Mouse (Mus musculus) stomach, adult 2 months (tissue): ENCODE data around the gene Stx2. TPM values are rescaled to one million over a fixed set of nuclear protein-coding genes. Genes with fewer than 3 reads are reported as not detected.

Experiments used
- polyA plus RNA-seq: library from polyadenylated mRNA; depleted of rRNA; stranded (reverse); fragments of >200 nt; gene quantifications from 2 replicates; pipeline ENCODE4 v1.2.3, GENCODE M21; 2012; rRNA removed

Stx2 gene
- polyA plus RNA-seq = 7.1 and 7.3 TPM in 2 replicates

DNA sequence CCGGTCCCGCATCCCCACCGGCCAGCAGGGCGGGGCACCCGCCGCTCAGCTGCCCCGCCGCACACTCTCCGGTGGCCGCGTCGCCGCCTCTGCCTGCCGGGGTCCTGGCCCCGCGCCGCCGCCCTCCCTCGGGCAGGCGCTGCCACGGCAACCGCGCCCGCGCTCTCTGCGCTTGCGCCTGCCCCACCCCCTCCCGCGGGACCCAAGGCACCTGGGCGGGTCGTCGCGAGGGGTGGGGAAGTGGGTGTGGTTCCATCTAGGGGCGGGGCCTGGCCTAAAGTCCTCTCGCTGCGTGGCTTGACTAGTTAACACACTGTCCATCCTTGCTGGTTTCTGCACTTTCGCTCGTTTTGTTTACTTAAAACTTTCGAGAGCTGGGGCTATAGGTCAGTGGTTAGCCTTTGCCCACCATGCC, at the start of gene Stx2:
Stx2 (minus strand) TSS at position 163 of the 415 bp plus-strand sequence.

GRCm38 (mm10) chr5:129019497-129020299, 11.3 kb upstream of the Stx2 start, which contains the start of gene Ran:
Ran (plus strand) TSS chr5:129020069.

DNA sequence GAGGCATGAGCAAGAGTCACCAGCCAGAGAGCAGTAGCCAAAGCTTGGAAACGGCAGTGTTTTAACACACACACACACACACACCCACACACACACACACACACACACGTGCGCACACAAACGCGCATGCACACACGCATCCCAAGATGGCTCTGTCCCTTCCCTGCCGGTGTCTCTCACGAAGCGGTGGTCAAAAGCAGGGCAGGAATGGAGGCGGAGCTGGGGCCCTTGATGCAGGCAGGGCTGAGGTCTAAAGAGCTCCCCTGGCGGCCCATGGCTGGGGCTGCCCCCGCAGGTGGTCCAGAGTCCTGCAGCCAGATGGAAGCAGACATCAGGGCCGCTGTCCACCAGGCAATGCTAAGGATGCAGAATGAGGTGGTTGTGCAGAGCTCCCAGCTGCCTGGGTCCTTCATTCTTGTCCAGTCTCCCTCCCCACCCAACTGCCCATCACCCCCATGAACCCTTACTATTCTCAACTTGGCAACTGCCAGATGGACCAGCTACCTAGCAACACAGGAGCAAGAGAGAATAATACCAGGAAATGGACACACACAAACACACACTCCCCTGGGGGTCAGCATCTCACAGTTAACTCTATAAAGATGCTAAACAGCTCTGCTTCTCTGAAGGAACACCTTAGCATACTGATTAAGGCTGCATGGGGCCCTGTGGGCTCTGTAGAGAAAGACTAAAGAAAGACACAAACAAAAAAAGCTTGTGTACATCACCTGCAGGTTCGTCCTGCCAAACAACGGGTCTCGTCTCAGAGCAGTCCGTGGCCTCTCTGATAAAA, 54.9 kb downstream of the Stx2 start, which contains the start of gene Rimbp2:
Rimbp2 (minus strand) TSS at position 209 of the 793 bp plus-strand sequence.

Other genes starting within 250 kb of the Stx2 start
- gene Rimbp2, start 55.1 kb downstream of the Stx2 start, polyA plus RNA-seq = 0.41 and 0.77 TPM in 2 replicates
- 28.2 and 34.9 TPM in 2 replicates for gene Ran, start 11.5 kb upstream of the Stx2 start, polyA plus RNA-seq
- 4.1 and 4.6 TPM in 2 replicates for gene Adgrd1, start 88.2 kb upstream of the Stx2 start, polyA plus RNA-seq